Mouse (Mus musculus) midbrain, embryonic 16.5 days (tissue): ENCODE data around the gene Kcnt1. TPM values are rescaled to one million over a fixed set of nuclear protein-coding genes. Genes with fewer than 3 reads are reported as not detected.

Experiments used
- ATAC-seq: fragments of 200-750 bp; cut with Nextera tagmentation; 2 replicates; pipeline ENCODE4 v1.8.0; 2017; ENCODE audit warnings: moderate TSS enrichment
- H3K27ac ChIP-seq: fragments of 300-500 bp; sonication (generic); 2 replicates; pipeline ENCODE4 v1.5.1; 2014; ENCODE audit warnings: mild to moderate bottlenecking, low read length, mixed read lengths
- H3K27me3 ChIP-seq: fragments of 300-500 bp; sonication (generic); 2 replicates; pipeline ENCODE4 v1.6.1; 2014; ENCODE audit warnings: low read depth, low read length, mixed read lengths; ENCODE audit not compliant: control insufficient read depth, insufficient read depth
- H3K36me3 ChIP-seq: fragments of 300-500 bp; sonication (generic); 2 replicates; pipeline ENCODE4 v1.6.1; 2014; ENCODE audit warnings: mild to moderate bottlenecking, low read length, moderate library complexity, mixed read lengths; ENCODE audit not compliant: control insufficient read depth, insufficient read depth
- H3K4me1 ChIP-seq: fragments of 300-500 bp; sonication (generic); 2 replicates; pipeline ENCODE4 v1.6.1; 2014; ENCODE audit warnings: mild to moderate bottlenecking, low read length, mixed read lengths; ENCODE audit not compliant: control insufficient read depth, insufficient read depth
- H3K4me2 ChIP-seq: fragments of 300-500 bp; sonication (generic); 2 replicates; pipeline ENCODE4 v1.6.1; 2014; ENCODE audit warnings: mild to moderate bottlenecking, low read length, mixed read lengths
- H3K4me3 ChIP-seq: fragments of 300-500 bp; sonication (generic); 2 replicates; pipeline ENCODE4 v1.5.1; 2014; ENCODE audit warnings: low read depth, mild to moderate bottlenecking, low read length, moderate library complexity, mixed read lengths
- H3K9ac ChIP-seq: fragments of 300-500 bp; sonication (generic); 2 replicates; pipeline ENCODE4 v1.6.1; 2014; ENCODE audit warnings: low read depth, low read length, mixed read lengths
- H3K9me3 ChIP-seq: fragments of 300-500 bp; sonication (generic); replicated peaks from 2 replicates; pipeline ENCODE4 v1.6.1; 2014; ENCODE audit warnings: mild to moderate bottlenecking, low read length, mixed read lengths; ENCODE audit not compliant: control insufficient read depth, poor library complexity, severe bottlenecking
- WGBS: fragments of 180-500 bp; shearing (Covaris S2); extraction: QIAGEN DNeasy Blood & Tissue Kit; methylation state at CpG from one replicate; pipeline ENCODE4 v1.1.7; 2014; 5-methylcytosine and 5-hydroxymethylcytosine counted together
- polyA plus RNA-seq: library from polyadenylated mRNA; unstranded; fragments of >200 nt; fragmentation: Nextera tagmentation; extraction: Ambion mirVana; gene quantifications from 2 replicates; pipeline ENCODE4 v1.2.1, GENCODE M21; 2015

Kcnt1 gene
- polyA plus RNA-seq, 1 experiment from 2014 or later: 21.8 TPM

DNA sequence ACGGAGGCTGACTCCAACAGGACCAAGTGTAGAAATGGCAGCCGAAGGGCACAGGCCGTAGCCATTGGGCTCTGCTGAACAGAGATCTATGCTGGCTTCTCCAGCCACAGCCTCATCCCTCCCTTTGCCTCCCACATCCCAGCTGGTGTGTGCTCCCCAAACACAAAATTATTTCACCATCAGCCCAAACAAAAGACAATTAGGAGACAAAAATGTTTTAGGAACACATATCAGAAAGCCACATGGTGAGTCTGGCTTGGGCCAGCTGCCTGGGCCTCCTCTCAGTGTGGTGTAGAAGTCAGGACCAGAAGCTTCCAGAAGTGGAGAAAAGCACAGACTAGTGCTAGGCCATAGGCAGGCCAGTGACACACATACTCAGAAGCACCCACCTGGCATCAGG lies 19.4 kb upstream of the Kcnt1 start:
- Histone ChIP-seq H3K4me3 (no peak overlapping the region), H3K9ac (no peak overlapping the region), H3K4me1 (no peaks in the 10 kb centered on the region), H3K9me3 (no peaks in the 10 kb centered on the region), H3K27me3 (no peaks in the 10 kb centered on the region), H3K4me2 (no peak overlapping the region), H3K27ac (no peak overlapping the region), H3K36me3 (no peaks in the 10 kb centered on the region)
- ATAC-seq: no peak
- WGBS: 82% methylated on average over 3 of the region's 3 CpGs

DNA sequence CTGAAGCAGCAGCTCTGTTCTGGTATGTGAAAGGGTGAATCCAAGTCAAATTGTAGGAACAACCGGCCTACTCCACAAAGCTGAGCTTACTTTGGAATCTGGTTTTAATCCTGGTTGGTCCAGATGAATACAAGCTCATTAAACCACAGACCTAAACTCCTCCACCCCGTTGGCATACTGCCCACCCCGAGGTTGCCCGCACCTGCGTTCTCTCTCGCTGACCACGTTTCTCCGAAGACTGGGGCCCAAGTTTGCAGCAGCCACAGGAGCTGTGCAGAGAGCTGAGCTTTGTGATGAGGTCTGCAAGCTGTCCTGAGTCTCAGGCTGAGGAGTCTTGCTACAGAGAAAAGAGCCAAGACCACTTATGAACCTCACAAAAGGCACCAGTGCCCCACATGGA lies 17.0 kb upstream of the Kcnt1 start:
- Histone ChIP-seq H3K4me1 (no peaks in the 10 kb centered on the region), H3K36me3 (no peaks in the 10 kb centered on the region), H3K9me3 (no peaks in the 10 kb centered on the region), H3K27me3 (no peaks in the 10 kb centered on the region), H3K27ac (no peak overlapping the region), H3K9ac (no peak overlapping the region), H3K4me2 (no peak overlapping the region), H3K4me3 (no peak overlapping the region)
- WGBS: 80% methylated on average over 8 of the region's 8 CpGs
- no peak for ATAC-seq

DNA sequence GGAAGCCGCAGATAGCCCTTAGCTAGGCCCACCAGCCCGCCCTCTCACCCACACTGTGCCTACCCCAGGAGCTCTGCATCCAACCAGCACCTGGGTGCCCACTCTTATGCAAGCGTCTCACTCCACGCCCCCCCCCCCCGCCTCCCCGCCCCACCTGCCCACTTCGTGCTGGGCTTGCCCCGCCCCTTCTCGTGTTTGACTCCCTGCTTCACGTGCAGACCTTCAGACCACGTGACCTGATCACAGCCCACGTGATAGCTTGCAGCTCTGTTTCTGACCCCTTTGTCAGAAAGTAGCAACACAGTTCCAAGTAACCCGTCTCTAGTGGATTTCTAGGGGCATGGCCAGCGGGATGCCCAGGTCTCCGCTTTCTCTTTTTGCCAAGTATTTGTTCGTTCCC lies 16.3 kb upstream of the Kcnt1 start, which contains the start of gene Sohlh1:
Gene Sohlh1 (minus strand): TSS at position 23 of the 400 bp plus-strand sequence.
- 83% methylated on average over 14 of the region's 16 CpGs for WGBS
- Histone ChIP-seq H3K4me2 (no peak within 1 kb of the TSS), H3K27me3 (no peaks in the 10 kb centered on the region), H3K27ac (no peak within 1 kb of the TSS), H3K4me1 (no peaks in the 10 kb centered on the region), H3K9me3 (no peaks in the 10 kb centered on the region), H3K36me3 (no peaks in the 10 kb centered on the region), H3K9ac (no peak within 1 kb of the TSS), H3K4me3 (no peak within 1 kb of the TSS)
- no peak for ATAC-seq

DNA sequence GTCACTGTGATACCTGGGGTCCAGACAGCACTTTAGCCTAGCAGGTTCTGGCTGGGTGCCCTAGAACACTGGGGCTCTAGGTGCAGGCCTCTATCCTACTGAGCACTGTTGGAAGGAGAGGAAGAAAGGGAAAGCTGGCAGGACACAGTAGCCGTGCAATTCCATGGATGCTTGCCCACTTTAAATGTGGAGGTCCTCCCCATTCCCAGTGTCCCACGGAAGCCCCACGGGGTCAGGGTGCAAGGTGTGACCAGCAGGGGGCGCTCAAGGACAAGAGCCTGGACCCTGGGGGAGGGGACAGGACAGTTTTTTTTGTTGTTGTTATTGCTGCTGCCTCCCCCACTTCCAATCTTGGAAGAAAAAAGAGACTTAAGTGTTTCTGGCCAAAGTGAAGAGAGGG lies 13.2 kb upstream of the Kcnt1 start:
- no peak for ATAC-seq
- 13% methylated on average over 4 of the region's 4 CpGs for WGBS
- H3K4me3 ChIP-seq: no peak overlapping the region
- H3K9ac ChIP-seq: no peak overlapping the region
- no peak overlapping the region for H3K4me2 ChIP-seq
- H3K27me3 ChIP-seq: no peaks in the 10 kb centered on the region
- no peaks in the 10 kb centered on the region for H3K9me3 ChIP-seq
- H3K4me1 ChIP-seq: no peaks in the 10 kb centered on the region
- H3K36me3 ChIP-seq: no peaks in the 10 kb centered on the region
- no peak overlapping the region for H3K27ac ChIP-seq

DNA sequence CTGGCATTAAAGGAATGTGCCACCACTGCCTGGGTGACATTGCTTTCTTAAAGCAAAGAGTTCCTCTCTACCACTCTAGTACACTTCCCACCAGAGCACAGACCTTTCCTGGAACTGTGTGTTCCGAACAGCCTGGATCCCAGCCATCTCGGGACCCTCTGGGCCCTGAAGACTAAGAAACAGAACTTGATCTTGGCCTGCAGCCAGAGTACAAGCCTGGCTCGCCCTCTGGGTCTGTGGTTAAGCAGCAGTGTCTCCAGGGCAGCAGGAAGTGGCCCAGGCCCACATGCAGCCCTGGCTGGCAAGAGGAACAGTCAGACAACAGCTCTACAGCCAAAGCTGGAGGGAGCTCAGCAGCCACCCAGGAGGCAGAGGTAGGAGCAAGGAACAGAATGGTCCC lies 10.9 kb upstream of the Kcnt1 start:
- ATAC-seq: no peak
- Histone ChIP-seq H3K27me3 (no peaks in the 10 kb centered on the region), H3K4me1 (no peaks in the 10 kb centered on the region), H3K4me2 (no peak overlapping the region), H3K9ac (no peak overlapping the region), H3K36me3 (no peaks in the 10 kb centered on the region), H3K27ac (no peak overlapping the region), H3K4me3 (no peak overlapping the region), H3K9me3 (no peaks in the 10 kb centered on the region)
- WGBS: 48% methylated on average over 3 of the region's 3 CpGs

DNA sequence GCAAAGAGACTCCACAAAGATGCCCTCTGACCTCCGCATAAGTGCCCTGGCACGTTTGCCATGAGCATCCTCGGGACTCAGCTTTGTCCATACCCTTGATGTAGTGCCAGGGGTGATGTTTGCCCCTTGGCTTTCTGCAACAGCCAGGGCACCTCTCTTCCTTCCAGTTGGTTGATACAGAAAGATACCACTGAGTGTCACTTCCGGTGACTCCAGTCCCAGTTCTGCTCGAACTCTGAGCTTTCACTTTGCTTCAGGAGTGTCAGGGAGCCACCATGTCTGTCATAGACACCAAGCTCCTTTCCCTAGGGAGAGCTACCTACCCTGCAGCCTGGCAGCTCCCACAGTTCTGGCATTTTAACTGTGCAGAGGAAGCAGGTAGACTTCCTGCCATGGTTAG lies 9.5 kb upstream of the Kcnt1 start:
- Histone ChIP-seq H3K4me3 (no peak overlapping the region), H3K4me1 (no peaks in the 10 kb centered on the region), H3K9ac (no peak overlapping the region), H3K9me3 (no peaks in the 10 kb centered on the region), H3K27me3 (no peaks in the 10 kb centered on the region), H3K36me3 (no peaks in the 10 kb centered on the region), H3K27ac (no peak overlapping the region), H3K4me2 (no peak overlapping the region)
- WGBS: 82% methylated on average over 5 of the region's 5 CpGs
- ATAC-seq: no peak

DNA sequence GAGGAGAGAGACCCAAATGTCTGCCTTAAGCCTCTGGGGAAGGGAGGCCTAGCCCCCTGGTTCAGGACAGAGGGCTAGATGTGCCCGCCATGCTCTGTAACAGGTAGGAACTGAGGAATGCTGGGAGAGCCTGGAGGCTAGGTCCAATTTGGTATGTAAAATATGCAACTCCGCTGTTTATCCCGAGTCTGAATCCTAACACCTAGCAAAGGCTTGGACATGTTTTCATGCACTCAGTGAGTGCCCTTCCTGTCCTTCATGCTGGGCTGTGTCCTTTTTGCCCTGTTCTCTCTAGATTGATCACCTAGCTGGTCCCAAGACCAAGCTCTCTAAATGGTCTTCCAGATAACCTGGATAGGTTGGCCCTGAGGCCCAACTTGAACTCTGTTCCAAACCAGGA lies 3.6 kb upstream of the Kcnt1 start:
- peaks cover 5% of the 10 kb centered on the region for H3K27me3 ChIP-seq
- H3K9me3 ChIP-seq: no peaks in the 10 kb centered on the region
- H3K27ac ChIP-seq: no peak overlapping the region
- H3K4me2 ChIP-seq: no peak overlapping the region
- H3K9ac ChIP-seq: no peak overlapping the region
- peaks cover 10% of the 10 kb centered on the region; the same call in 1 of the 2 replicates for H3K4me1 ChIP-seq
- ATAC-seq: no peak
- H3K4me3 ChIP-seq: no peak overlapping the region
- 90% methylated on average over 3 of the region's 3 CpGs for WGBS
- H3K36me3 ChIP-seq: no peaks in the 10 kb centered on the region

DNA sequence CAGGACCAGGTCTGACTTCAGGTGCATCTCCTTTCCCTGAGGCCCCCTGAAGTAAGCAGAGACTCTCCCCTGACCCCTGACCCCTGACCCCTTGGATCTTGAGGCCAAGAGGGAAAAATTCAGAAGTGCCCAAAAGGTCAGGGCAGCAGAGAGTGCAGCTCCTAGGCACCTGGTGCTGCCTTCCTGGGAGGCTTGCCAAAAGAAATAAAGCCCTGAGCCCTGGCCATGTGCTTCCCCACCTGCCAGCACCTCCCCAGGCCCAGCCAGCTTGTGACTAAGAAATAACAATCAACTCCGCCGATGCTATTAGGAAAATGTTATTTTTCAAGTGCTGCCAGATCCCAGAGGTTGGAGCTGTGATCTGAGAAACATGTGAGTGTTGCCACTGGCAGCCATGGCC lies 1.5 kb upstream of the Kcnt1 start:
- Histone ChIP-seq H3K27ac (no peak overlapping the region), H3K4me1 (peaks cover 10% of the 10 kb centered on the region; the same call in 1 of the 2 replicates), H3K27me3 (peaks cover 10% of the 10 kb centered on the region), H3K9me3 (no peaks in the 10 kb centered on the region), H3K4me2 (no peak overlapping the region), H3K36me3 (no peaks in the 10 kb centered on the region), H3K9ac (no peak overlapping the region), H3K4me3 (no peak overlapping the region)
- WGBS: 84% methylated on average over 2 of the region's 2 CpGs
- no peak for ATAC-seq

DNA sequence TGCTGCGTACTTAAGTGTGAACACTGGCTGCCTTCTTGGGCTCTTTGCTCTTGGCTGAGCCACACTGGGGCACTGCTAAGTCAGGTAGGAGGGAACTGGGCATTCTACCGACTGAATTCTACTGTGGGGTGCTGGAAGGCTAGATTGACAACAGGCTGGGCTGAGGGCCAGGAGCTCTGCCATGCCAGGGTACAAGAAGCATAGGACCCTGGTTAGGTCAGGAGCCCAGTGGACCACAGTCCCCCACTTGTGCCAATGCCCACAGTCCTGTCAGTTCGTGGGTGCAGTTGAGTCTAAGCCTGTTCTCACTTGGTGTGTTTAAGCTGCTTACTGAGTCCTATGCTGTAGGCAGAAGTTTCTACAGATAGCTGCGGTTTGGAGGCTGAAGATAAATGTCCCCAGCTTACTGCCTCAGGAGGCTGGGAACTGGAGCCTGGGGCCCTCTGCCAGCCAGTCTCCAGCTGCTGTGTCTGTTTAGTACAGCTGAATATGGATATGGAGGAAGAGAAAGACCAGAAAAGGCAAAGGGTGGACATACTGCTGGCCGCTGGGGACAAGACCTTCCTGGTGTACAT lies 751 bp upstream of the Kcnt1 start:
- Histone ChIP-seq H3K27me3 (peaks cover 10% of the 10 kb centered on the region), H3K9me3 (no peaks in the 10 kb centered on the region), H3K4me1 (peaks cover 10% of the 10 kb centered on the region; the same call in 1 of the 2 replicates), H3K36me3 (no peaks in the 10 kb centered on the region), H3K4me3 (no peak overlapping the region), H3K9ac (0 out of 2 replicates have a peak overlapping the region, but pooled peaks have one; percentile 74), H3K27ac (no peak overlapping the region), H3K4me2 (peak overlapping the region; percentile 99; the same call in 1 of the 2 replicates)
- ATAC-seq: no peak
- 60% methylated on average over 5 of the region's 5 CpGs for WGBS
